Mouse (Mus musculus) liver, postnatal 0 days (tissue): ENCODE data around the gene Arid3c. TPM values are rescaled to one million over a fixed set of nuclear protein-coding genes. Genes with fewer than 3 reads are reported as not detected.
A peak's percentile ranks its signal among the peaks of the same experiment; 100 is the strongest.

Experiments used
- ATAC-seq: fragments of 200-750 bp; cut with Nextera tagmentation; 2 replicates; pipeline ENCODE4 v1.8.0; 2017; ENCODE audit warnings: mild to moderate bottlenecking, moderate library complexity
- DNase-seq: peaks from one replicate; pipeline ENCODE4 v3.0.0-alpha.2; 2016
- H3K27ac ChIP-seq: fragments of 300-500 bp; sonication (generic); 2 replicates; pipeline ENCODE4 v1.5.1; 2014; ENCODE audit warnings: antibody characterized with exemption, moderate library complexity, mild to moderate bottlenecking, low read depth
- H3K27me3 ChIP-seq: fragments of 300-500 bp; sonication (generic); 2 replicates; pipeline ENCODE4 v1.6.1; 2014; ENCODE audit warnings: low read length, control low read depth, mixed read lengths; ENCODE audit not compliant: insufficient read depth
- H3K36me3 ChIP-seq: fragments of 300-500 bp; sonication (generic); replicated peaks from 2 replicates; pipeline ENCODE4 v1.6.1; 2014; ENCODE audit warnings: mild to moderate bottlenecking, control low read depth, low read length, moderate library complexity, mixed read lengths; ENCODE audit not compliant: insufficient read depth
- H3K4me1 ChIP-seq: fragments of 300-500 bp; sonication (generic); 2 replicates; pipeline ENCODE4 v1.6.1; 2014; ENCODE audit warnings: antibody characterized with exemption, mild to moderate bottlenecking, control low read depth; ENCODE audit not compliant: insufficient read depth
- H3K4me2 ChIP-seq: fragments of 300-500 bp; sonication (generic); 2 replicates; pipeline ENCODE4 v1.6.1; 2014; ENCODE audit warnings: low read depth, mild to moderate bottlenecking, low read length, moderate library complexity, mixed read lengths
- H3K4me3 ChIP-seq: fragments of 300-500 bp; sonication (generic); 2 replicates; pipeline ENCODE4 v1.5.1; 2014; ENCODE audit warnings: low read depth, low read length
- H3K9ac ChIP-seq: fragments of 300-500 bp; sonication (generic); replicated peaks from 2 replicates; pipeline ENCODE4 v1.6.1; 2014; ENCODE audit warnings: mild to moderate bottlenecking, moderate library complexity
- H3K9me3 ChIP-seq: fragments of 300-500 bp; sonication (generic); 2 replicates; pipeline ENCODE4 v1.6.1; 2016; ENCODE audit warnings: mild to moderate bottlenecking, control low read depth, low read length, mixed read lengths
- CTCF ChIP-seq: sonication (generic); IDR thresholded peaks from 2 replicates; pipeline ENCODE4 v1.5.1; 2016; ENCODE audit warnings: antibody characterized with exemption, low read depth
- EP300 ChIP-seq: IDR thresholded peaks from 2 replicates; pipeline ENCODE4 v1.6.1; 2016; ENCODE audit warnings: antibody characterized with exemption, low read depth, mild to moderate bottlenecking
- WGBS: fragments of 180-500 bp; shearing (Covaris S2); extraction: QIAGEN DNeasy Blood & Tissue Kit; methylation state at CpG from one replicate; pipeline ENCODE4 v1.1.7; 2014; ENCODE audit not compliant: insufficient replicate concordance; 5-methylcytosine and 5-hydroxymethylcytosine counted together
- polyA plus RNA-seq: library from polyadenylated mRNA; unstranded; fragments of >200 nt; fragmentation: Nextera tagmentation; extraction: Ambion mirVana; gene quantifications from 2 replicates; pipeline ENCODE4 v1.2.1, GENCODE M21; 2015

Gene Arid3c
- polyA plus RNA-seq, 1 experiment from 2014 or later = not detected

DNA sequence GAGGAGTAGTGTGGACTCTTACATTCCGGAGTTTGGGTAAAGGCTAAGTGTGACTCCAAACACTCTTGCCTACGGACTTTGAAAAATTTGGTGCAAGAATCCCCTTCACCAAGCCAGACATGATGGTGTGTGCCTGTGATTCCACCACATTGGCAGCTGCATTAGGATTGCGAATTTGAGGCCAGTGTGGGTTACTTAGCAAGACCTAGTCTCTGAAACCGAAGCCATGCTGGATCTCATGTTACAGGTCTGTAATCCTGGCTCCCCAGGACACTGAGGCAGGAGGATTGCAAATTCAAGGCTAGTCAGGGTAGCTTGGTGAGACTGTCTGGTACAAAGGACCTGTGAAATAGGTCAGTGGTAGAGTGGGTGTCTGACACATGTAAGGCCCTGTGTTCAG, 27.8 kb upstream of the Arid3c start:
- Histone ChIP-seq H3K4me3 (no peak overlapping the region), H3K4me2 (no peak overlapping the region), H3K36me3 (peaks cover 12% of the 10 kb centered on the region), H3K9ac (peak overlapping the region; percentile 31; the same call in 1 of the 2 replicates), H3K9me3 (no peaks in the 10 kb centered on the region), H3K27ac (peak overlapping the region; percentile 98), H3K4me1 (peaks cover 41% of the 10 kb centered on the region), H3K27me3 (no peaks in the 10 kb centered on the region)
- no peak for DNase-seq
- TF ChIP-seq CTCF (no peak), EP300 (no peak)
- 86% methylated on average over 4 of the region's 4 CpGs for WGBS
- ATAC-seq = no peak

DNA sequence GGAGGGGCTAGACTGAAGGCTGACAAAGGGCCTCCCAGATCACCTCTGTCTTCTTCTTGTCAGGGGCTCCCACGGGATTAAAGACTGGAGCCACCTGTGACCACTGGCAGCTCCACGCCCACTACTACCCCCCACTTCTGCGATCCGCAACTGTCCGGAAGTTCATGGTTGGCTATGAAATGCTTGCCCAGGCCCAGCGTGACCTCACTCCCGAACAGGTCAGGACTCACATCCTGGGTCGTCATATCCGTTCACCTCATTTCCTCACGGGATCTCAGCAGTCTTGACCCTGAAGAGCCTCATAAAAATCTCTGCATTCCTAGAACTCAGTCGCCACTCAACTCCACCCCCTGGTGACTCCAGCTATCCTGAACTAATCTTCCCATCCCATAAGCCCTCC, 27.1 kb upstream of the Arid3c start:
- ATAC-seq (no peak), DNase-seq (no peak)
- Histone ChIP-seq H3K9me3 (no peaks in the 10 kb centered on the region), H3K36me3 (peaks cover 12% of the 10 kb centered on the region), H3K4me2 (no peak overlapping the region), H3K9ac (no peak overlapping the region), H3K4me1 (peaks cover 41% of the 10 kb centered on the region), H3K27me3 (no peaks in the 10 kb centered on the region), H3K27ac (peak overlapping the region; percentile 98; the same call in 1 of the 2 replicates), H3K4me3 (no peak overlapping the region)
- 73% methylated on average over 11 of the region's 11 CpGs for WGBS
- TF ChIP-seq CTCF = no peak
- no peak for TF ChIP-seq EP300

DNA sequence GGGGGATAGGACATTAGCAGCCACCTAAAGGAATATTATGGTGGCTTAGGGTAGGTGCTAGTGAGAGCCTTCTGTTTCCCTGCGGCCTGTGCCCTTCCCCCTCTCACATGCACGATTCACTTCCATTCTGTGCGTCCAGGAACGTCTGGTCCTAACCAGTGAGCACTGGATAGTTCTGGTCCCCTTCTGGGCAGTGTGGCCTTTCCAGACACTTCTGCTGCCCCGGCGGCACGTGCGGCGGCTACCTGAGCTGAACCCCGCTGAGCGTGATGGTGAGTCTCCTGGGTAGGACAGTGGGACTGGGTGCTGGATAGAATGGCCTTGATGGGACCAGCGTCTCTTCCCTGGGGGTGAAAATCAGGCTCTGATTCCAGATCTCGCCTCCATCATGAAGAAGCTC, 26.4 kb upstream of the Arid3c start:
- DNase-seq (no peak), ATAC-seq (no peak)
- Histone ChIP-seq H3K9ac (no peak overlapping the region), H3K36me3 (peaks cover 12% of the 10 kb centered on the region), H3K9me3 (no peaks in the 10 kb centered on the region), H3K27me3 (no peaks in the 10 kb centered on the region), H3K4me2 (no peak overlapping the region), H3K27ac (no peak overlapping the region), H3K4me3 (no peak overlapping the region), H3K4me1 (peaks cover 37% of the 10 kb centered on the region)
- TF ChIP-seq EP300 (no peak), CTCF (no peak)
- WGBS = 85% methylated on average over 13 of the region's 13 CpGs

GRCm38 (mm10) chr4:41756440-41756839, 25.5 kb upstream of the Arid3c start:
- WGBS = 70% methylated on average over 8 of the region's 8 CpGs
- no peaks in the 10 kb centered on the region for H3K27me3 ChIP-seq
- peaks cover 12% of the 10 kb centered on the region for H3K36me3 ChIP-seq
- H3K4me3 ChIP-seq = peak overlapping the region; percentile 61
- no peaks in the 10 kb centered on the region for H3K9me3 ChIP-seq
- H3K4me2 ChIP-seq = peak overlapping the region; percentile 82
- no peak for TF ChIP-seq CTCF
- TF ChIP-seq EP300 = no peak
- no peak for ATAC-seq
- DNase-seq = no peak
- H3K27ac ChIP-seq = no peak overlapping the region
- peaks cover 29% of the 10 kb centered on the region for H3K4me1 ChIP-seq
- peak overlapping the region; percentile 78 for H3K9ac ChIP-seq

GRCm38 (mm10) chr4:41755338-41756305, 24.7 kb upstream of the Arid3c start, which contains the start of gene Sigmar1:
Gene Sigmar1 (minus strand): TSS chr4:41756157.
- H3K4me1 ChIP-seq = peaks cover 21% of the 10 kb centered on the region
- H3K4me2 ChIP-seq = peak within 1 kb of the TSS; percentile 82
- H3K27me3 ChIP-seq = no peaks in the 10 kb centered on the region
- peak within 1 kb of the TSS; percentile 61 for H3K4me3 ChIP-seq
- H3K27ac ChIP-seq = peak within 1 kb of the TSS; percentile 94
- peaks cover 12% of the 10 kb centered on the region for H3K36me3 ChIP-seq
- ATAC-seq (peak; percentile 75), DNase-seq (peak; percentile 92)
- H3K9me3 ChIP-seq = no peaks in the 10 kb centered on the region
- under 1% methylated on average over 56 of the region's 57 CpGs for WGBS
- H3K9ac ChIP-seq = peak within 1 kb of the TSS; percentile 78
- no peak; the same call in 1 of the 2 replicates for TF ChIP-seq EP300
- peak; percentile 90 for TF ChIP-seq CTCF

GRCm38 (mm10) chr4:41754797-41755337, 23.9 kb upstream of the Arid3c start, which contains the start of gene Galt:
Gene Galt (plus strand): TSS chr4:41755228.
- 13% methylated on average over 14 of the region's 14 CpGs for WGBS
- Histone ChIP-seq H3K27ac (peak within 1 kb of the TSS; percentile 94), H3K27me3 (no peaks in the 10 kb centered on the region), H3K4me3 (peak within 1 kb of the TSS; percentile 61), H3K4me1 (peaks cover 18% of the 10 kb centered on the region), H3K36me3 (peaks cover 12% of the 10 kb centered on the region), H3K4me2 (peak within 1 kb of the TSS; percentile 82), H3K9me3 (no peaks in the 10 kb centered on the region), H3K9ac (peak within 1 kb of the TSS; percentile 78)
- ATAC-seq (peak; percentile 74), DNase-seq (no peak)
- TF ChIP-seq EP300 (no peak), CTCF (no peak)
